Comparison of ENCODE assay signal across 8 mouse cellular contexts in the genomic region with DNA sequence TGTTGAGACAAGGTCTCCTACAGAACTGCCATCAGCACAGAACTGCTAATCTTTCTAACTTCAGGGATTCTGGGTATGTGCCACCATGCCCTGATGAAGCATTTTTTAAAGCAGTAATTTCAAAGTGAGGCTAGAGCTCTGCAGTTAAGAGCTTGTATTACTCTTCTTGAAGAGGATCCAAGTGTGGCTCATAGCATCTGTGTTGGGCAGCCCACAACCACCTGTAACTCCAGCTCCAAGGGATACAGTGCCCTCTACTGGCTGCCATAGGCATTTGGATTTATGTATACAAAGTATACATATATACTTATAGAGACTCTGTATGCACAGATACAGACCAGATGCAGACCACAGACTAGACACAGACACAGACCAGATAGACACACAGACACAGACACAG.
DNase-seq lines count a peak whose midpoint lies in the region; ATAC-seq lines count a peak whose summit lies in the region.

No protein-coding gene starts in this region.

- H3K9me3 ChIP-seq in forebrain, embryonic 16.5 days (ENCODE audit: control insufficient read depth, low read length), result no peaks in the 10 kb centered on the region
- no peaks in the 10 kb centered on the region for H3K9me3 ChIP-seq in forebrain, embryonic 13.5 days (replicated peaks)
- no peaks in the 10 kb centered on the region for H3K9me3 ChIP-seq in hindbrain, embryonic 12.5 days (replicated peaks)

- no peaks in the 10 kb centered on the region for H3K4me1 ChIP-seq in forebrain, embryonic 16.5 days (replicated peaks; ENCODE audit: control insufficient read depth, insufficient read depth, low read length)
- no peaks in the 10 kb centered on the region for H3K4me1 ChIP-seq in forebrain, embryonic 13.5 days
- H3K4me1 ChIP-seq in hindbrain, embryonic 12.5 days, result no peaks in the 10 kb centered on the region

- peak; percentile 10 to 11 for DNase-seq in spleen, postnatal 36 days (ENCODE audit: low spot score in 2 of 2)
- no peak for DNase-seq in spleen, postnatal 4 days (ENCODE audit: low spot score in 2 of 2)
- peak; percentile 42 for DNase-seq in forelimb bud, embryonic 11.5 days (ENCODE audit: low read depth, low spot score)
- DNase-seq in mesoderm, embryonic 11.5 days (ENCODE audit: low read depth, low spot score), result peak; percentile 54
- no peak for DNase-seq in ovary, postnatal 10 days (ENCODE audit: low spot score)

- 0 out of 2 replicates have a peak, but pooled peaks have one; percentile 43 for ATAC-seq in forebrain, embryonic 16.5 days
- no peak for ATAC-seq in forebrain, embryonic 13.5 days
- ATAC-seq in hindbrain, embryonic 12.5 days (ENCODE audit: low FRiP score), result no peak

- H3K9ac ChIP-seq in forebrain, embryonic 16.5 days (replicated peaks; ENCODE audit: low read depth, low read length), result no peak overlapping the region
- no peak overlapping the region for H3K9ac ChIP-seq in forebrain, embryonic 13.5 days
- no peak overlapping the region for H3K9ac ChIP-seq in hindbrain, embryonic 12.5 days

- H3K4me3 ChIP-seq in forebrain, embryonic 16.5 days (replicated peaks; ENCODE audit: low read length), result no peak overlapping the region
- no peak overlapping the region for H3K4me3 ChIP-seq in forebrain, embryonic 13.5 days
- H3K4me3 ChIP-seq in hindbrain, embryonic 12.5 days, result no peak overlapping the region

- H3K36me3 ChIP-seq in forebrain, embryonic 16.5 days (ENCODE audit: control insufficient read depth, insufficient read depth), result no peaks in the 10 kb centered on the region
- no peaks in the 10 kb centered on the region for H3K36me3 ChIP-seq in forebrain, embryonic 13.5 days (ENCODE audit: poor library complexity, severe bottlenecking)
- no peaks in the 10 kb centered on the region for H3K36me3 ChIP-seq in hindbrain, embryonic 12.5 days

- H3K27me3 ChIP-seq in forebrain, embryonic 16.5 days (replicated peaks; ENCODE audit: control insufficient read depth, insufficient read depth, low read length), result no peaks in the 10 kb centered on the region
- no peaks in the 10 kb centered on the region for H3K27me3 ChIP-seq in forebrain, embryonic 13.5 days
- H3K27me3 ChIP-seq in hindbrain, embryonic 12.5 days, result no peaks in the 10 kb centered on the region

- H3K27ac ChIP-seq in forebrain, embryonic 16.5 days (ENCODE audit: low read length), result no peak overlapping the region
- no peak overlapping the region for H3K27ac ChIP-seq in forebrain, embryonic 13.5 days
- no peak overlapping the region for H3K27ac ChIP-seq in hindbrain, embryonic 12.5 days

- no peak overlapping the region for H3K4me2 ChIP-seq in forebrain, embryonic 16.5 days (ENCODE audit: low read length)
- no peak overlapping the region for H3K4me2 ChIP-seq in forebrain, embryonic 13.5 days
- no peak overlapping the region for H3K4me2 ChIP-seq in hindbrain, embryonic 12.5 days (replicated peaks)

Comparison
In these comparisons a context has a peak if more than half of its experiments do, and no peak if none do; other contexts are left out.
1. DNase-seq: peak in spleen, postnatal 36 days (2 of 2), forelimb bud, embryonic 11.5 days (single experiment) and mesoderm, embryonic 11.5 days (single experiment); none in spleen, postnatal 4 days (0 of 2) and ovary, postnatal 10 days (single experiment).